Mouse (Mus musculus): ENCODE results near the gene Adrm1. TPM values are rescaled to one million over a fixed set of nuclear protein-coding genes. Genes with fewer than 3 reads are reported as not detected.

Adrm1 gene
- polyA plus RNA-seq, 1 experiment, result 80.0 TPM

GRCm38 (mm10) chr2:180181542-180181941 is 10.3 kb downstream of the Adrm1 start:
- TF ChIP-seq POLR2A (IDR thresholded peaks at IDR 0.05; ENCODE audit: low read depth, low read length) (no peak), CTCF (conservative IDR thresholded peaks at IDR 0.05; ENCODE audit: insufficient read depth, insufficient read length, low read depth, low read length) (no peak)
- no peak for DNase-seq
- Histone ChIP-seq H3K27me3 (replicated peaks; ENCODE audit: control insufficient read depth, insufficient read depth, low read length) (no peaks in the 10 kb centered on the region), H3K4me3 (ENCODE audit: insufficient read depth, low read depth, low read length) (no peak overlapping the region), H3K4me1 (ENCODE audit: control insufficient read depth, insufficient read depth, low read length) (no peaks in the 10 kb centered on the region), H3K36me3 (ENCODE audit: control insufficient read depth, insufficient read depth, low read length) (peaks cover 8% of the 10 kb centered on the region), H3K27ac (ENCODE audit: insufficient read depth, low read depth, low read length) (no peak overlapping the region)
- 76% methylated on average over 9 of the region's 9 CpGs for WGBS

- no peak for DNase-seq
- H3K4me3 ChIP-seq (ENCODE audit: insufficient read depth, low read depth, low read length), result no peak overlapping the region
- H3K36me3 ChIP-seq (ENCODE audit: control insufficient read depth, insufficient read depth, low read length), result no peaks in the 10 kb centered on the region; the same call in 1 of the 2 replicates
- TF ChIP-seq POLR2A (IDR thresholded peaks at IDR 0.05; ENCODE audit: low read depth, low read length) (no peak), CTCF (conservative IDR thresholded peaks at IDR 0.05; ENCODE audit: insufficient read depth, insufficient read length, low read depth, low read length) (no peak)
- no peak overlapping the region for H3K27ac ChIP-seq (ENCODE audit: insufficient read depth, low read depth, low read length)
- H3K4me1 ChIP-seq (ENCODE audit: control insufficient read depth, insufficient read depth, low read length), result no peaks in the 10 kb centered on the region
- 89% methylated on average over 24 of the region's 24 CpGs for WGBS
- no peaks in the 10 kb centered on the region for H3K27me3 ChIP-seq (replicated peaks; ENCODE audit: control insufficient read depth, insufficient read depth, low read length)
Measured at GRCm38 (mm10) chr2:180184011-180184751, 12.9 kb downstream of the Adrm1 start.

DNA sequence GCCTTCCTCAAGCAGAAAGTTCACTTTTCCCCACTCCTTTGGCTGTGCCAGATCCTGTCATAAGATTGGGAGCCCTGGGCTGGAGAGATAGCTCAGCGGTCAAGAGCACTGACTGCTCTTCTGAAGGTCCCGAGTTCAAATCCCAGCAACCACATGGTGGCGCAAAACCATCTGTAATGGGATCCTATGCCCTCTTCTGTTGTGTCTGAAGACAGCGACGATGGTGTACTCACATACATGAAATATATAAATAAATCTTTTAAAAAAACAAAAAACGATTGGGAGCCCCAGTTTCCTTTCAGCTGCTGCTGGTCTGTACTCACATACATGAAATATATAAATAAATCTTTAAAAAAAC is 13.4 kb downstream of the Adrm1 start:
- DNase-seq, result no peak
- no peak for TF ChIP-seq POLR2A (IDR thresholded peaks at IDR 0.05; ENCODE audit: low read depth, low read length)
- TF ChIP-seq CTCF (conservative IDR thresholded peaks at IDR 0.05; ENCODE audit: insufficient read depth, insufficient read length, low read depth, low read length), result peak; percentile 17; the same call in 1 of the 2 replicates
- WGBS, result 74% methylated on average over 6 of the region's 6 CpGs
- Histone ChIP-seq H3K36me3 (ENCODE audit: control insufficient read depth, insufficient read depth, low read length) (no peaks in the 10 kb centered on the region; the same call in 1 of the 2 replicates), H3K4me1 (ENCODE audit: control insufficient read depth, insufficient read depth, low read length) (no peaks in the 10 kb centered on the region), H3K27me3 (replicated peaks; ENCODE audit: control insufficient read depth, insufficient read depth, low read length) (no peaks in the 10 kb centered on the region), H3K4me3 (ENCODE audit: insufficient read depth, low read depth, low read length) (no peak overlapping the region), H3K27ac (ENCODE audit: insufficient read depth, low read depth, low read length) (no peak overlapping the region)

- TF ChIP-seq POLR2A (IDR thresholded peaks at IDR 0.05; ENCODE audit: low read depth, low read length) (no peak), CTCF (conservative IDR thresholded peaks at IDR 0.05; ENCODE audit: insufficient read depth, insufficient read length, low read depth, low read length) (no peak)
- Histone ChIP-seq H3K27ac (ENCODE audit: insufficient read depth, low read depth, low read length) (no peak overlapping the region), H3K4me3 (ENCODE audit: insufficient read depth, low read depth, low read length) (no peak overlapping the region), H3K4me1 (ENCODE audit: control insufficient read depth, insufficient read depth, low read length) (no peaks in the 10 kb centered on the region), H3K36me3 (ENCODE audit: control insufficient read depth, insufficient read depth, low read length) (no peaks in the 10 kb centered on the region; the same call in 1 of the 2 replicates), H3K27me3 (replicated peaks; ENCODE audit: control insufficient read depth, insufficient read depth, low read length) (no peaks in the 10 kb centered on the region)
- 75% methylated on average over 14 of the region's 14 CpGs for WGBS
- DNase-seq, result no peak
Measured at GRCm38 (mm10) chr2:180185686-180186085, 14.4 kb downstream of the Adrm1 start.

DNA sequence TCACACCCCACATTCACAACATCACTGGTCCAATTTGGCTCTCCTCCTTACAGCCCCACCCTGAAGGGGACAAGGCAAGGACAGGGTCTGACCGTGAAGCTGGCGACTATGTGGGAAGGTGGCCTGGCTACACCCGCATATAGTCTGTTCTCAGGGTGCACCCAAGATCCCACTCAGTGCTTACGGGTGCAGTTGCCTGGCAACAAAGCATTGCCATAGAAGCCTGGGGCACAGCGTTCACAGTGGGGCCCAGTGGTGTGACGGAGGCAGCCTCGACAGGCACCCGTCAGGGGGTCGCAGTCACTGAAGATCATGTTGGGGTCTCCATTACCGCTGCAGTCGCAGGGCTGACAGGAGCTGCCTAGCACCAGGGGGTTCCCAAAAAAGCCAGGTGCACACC is 16.1 kb downstream of the Adrm1 start:
- no peaks in the 10 kb centered on the region; the same call in none of the 2 replicates for H3K36me3 ChIP-seq (ENCODE audit: control insufficient read depth, insufficient read depth, low read length)
- no peaks in the 10 kb centered on the region for H3K4me1 ChIP-seq (ENCODE audit: control insufficient read depth, insufficient read depth, low read length)
- H3K27ac ChIP-seq (ENCODE audit: insufficient read depth, low read depth, low read length), result no peak overlapping the region
- no peaks in the 10 kb centered on the region for H3K27me3 ChIP-seq (replicated peaks; ENCODE audit: control insufficient read depth, insufficient read depth, low read length)
- DNase-seq, result no peak
- WGBS, result 87% methylated on average over 11 of the region's 11 CpGs
- TF ChIP-seq CTCF (conservative IDR thresholded peaks at IDR 0.05; ENCODE audit: insufficient read depth, insufficient read length, low read depth, low read length), result no peak
- no peak for TF ChIP-seq POLR2A (IDR thresholded peaks at IDR 0.05; ENCODE audit: low read depth, low read length)
- no peak overlapping the region for H3K4me3 ChIP-seq (ENCODE audit: insufficient read depth, low read depth, low read length)

DNA sequence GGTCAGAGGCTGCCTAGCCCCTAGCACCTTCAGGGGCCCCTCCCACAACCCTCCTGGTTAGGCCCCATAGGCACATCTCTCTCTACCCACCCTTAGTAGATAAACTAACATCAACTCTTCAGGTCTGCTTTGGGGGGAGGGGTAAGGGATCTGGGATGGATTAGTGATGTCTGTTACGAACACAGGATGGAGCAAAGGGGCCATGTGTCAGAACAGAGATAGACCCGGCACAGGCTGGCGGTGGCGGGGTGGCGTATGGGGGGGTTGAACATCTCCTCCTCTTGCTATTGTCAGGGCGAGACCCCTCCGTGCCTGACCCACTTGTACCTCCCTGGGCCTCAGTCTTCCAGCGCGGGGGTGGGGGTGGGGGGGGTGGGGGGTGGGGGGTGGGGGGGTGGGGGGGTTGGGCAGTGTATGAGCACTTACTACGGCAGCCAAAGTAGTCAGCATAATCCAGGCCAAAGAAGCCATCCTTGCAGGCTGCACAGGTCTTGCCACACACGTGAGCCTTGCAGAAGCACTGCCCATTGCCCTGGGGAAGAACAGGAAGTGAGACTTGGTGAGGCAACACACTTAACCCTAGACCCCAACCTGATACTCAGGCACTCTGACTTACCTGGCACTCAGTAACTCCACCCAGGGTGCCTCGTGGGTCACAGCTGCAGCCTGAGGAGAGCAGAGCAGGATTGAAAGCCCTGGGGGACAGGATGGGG is 25.5 kb downstream of the Adrm1 start:
- Histone ChIP-seq H3K36me3 (ENCODE audit: control insufficient read depth, insufficient read depth, low read length) (peaks cover 4% of the 10 kb centered on the region; the same call in 1 of the 2 replicates), H3K4me1 (ENCODE audit: control insufficient read depth, insufficient read depth, low read length) (no peaks in the 10 kb centered on the region), H3K27ac (ENCODE audit: insufficient read depth, low read depth, low read length) (no peak overlapping the region), H3K4me3 (ENCODE audit: insufficient read depth, low read depth, low read length) (no peak overlapping the region), H3K27me3 (replicated peaks; ENCODE audit: control insufficient read depth, insufficient read depth, low read length) (no peaks in the 10 kb centered on the region)
- WGBS, result 78% methylated on average over 12 of the region's 12 CpGs
- no peak for DNase-seq
- TF ChIP-seq POLR2A (IDR thresholded peaks at IDR 0.05; ENCODE audit: low read depth, low read length) (no peak), CTCF (conservative IDR thresholded peaks at IDR 0.05; ENCODE audit: insufficient read depth, insufficient read length, low read depth, low read length) (no peak)

Data from kidney, adult 2 months (tissue).